Mouse (Mus musculus) ovary, adult 2 months (tissue): ENCODE data around the gene Adgrv1. TPM values are rescaled to one million over a fixed set of nuclear protein-coding genes. Genes with fewer than 3 reads are reported as not detected.

ENCODE experiments used
- polyA plus RNA-seq: library from polyadenylated mRNA; depleted of rRNA; stranded (reverse); fragments of >200 nt; gene quantifications from 2 replicates; pipeline ENCODE4 v1.2.3, GENCODE M21; 2012; rRNA removed

The Adgrv1 gene
- 6.1 and 7.1 TPM in 2 replicates for polyA plus RNA-seq

GRCm38 (mm10) chr13:81632720-81633415 lies at the start of gene Adgrv1:
Gene Adgrv1, minus strand, starts transcription at chr13:81633154.

GRCm38 (mm10) chr13:81657351-81658052 lies 24.5 kb upstream of the Adgrv1 start, which contains the start of gene Lysmd3:
Gene Lysmd3, plus strand, starts transcription at chr13:81657663.

Other genes starting within 250 kb of the Adgrv1 start
- gene Lysmd3, start 24.5 kb upstream of the Adgrv1 start, polyA plus RNA-seq = 5.9 and 14.3 TPM in 2 replicates
- 10.7 and 15.4 TPM in 2 replicates for gene Polr3g, start 77.9 kb upstream of the Adgrv1 start, polyA plus RNA-seq
- gene Mblac2, start 78.2 kb upstream of the Adgrv1 start, polyA plus RNA-seq = 6.1 and 8.2 TPM in 2 replicates
- gene Cetn3, start 149.9 kb upstream of the Adgrv1 start, polyA plus RNA-seq = 0.78 and 0.86 TPM in 2 replicates